Mouse (Mus musculus) limb, embryonic 10.5 days (tissue): Measurements from ENCODE around the gene S1pr5. TPM values are rescaled to one million over a fixed set of nuclear protein-coding genes. Genes with fewer than 3 reads are reported as not detected.
"Not testable (repeated sequence)": the region's sequence is repeated elsewhere in the genome, so short reads cannot be mapped to it uniquely, and the experiment has no call there.

Experiments used
- DNase-seq: peaks from one replicate; pipeline ENCODE4 v3.0.0-alpha.2; 2017; ENCODE audit warnings: low spot score
- H3K27ac ChIP-seq: fragments of 300-500 bp; sonication (generic); 2 replicates; pipeline ENCODE4 v1.5.1; 2016; ENCODE audit warnings: mild to moderate bottlenecking
- H3K27me3 ChIP-seq: fragments of 300-500 bp; sonication (generic); 2 replicates; pipeline ENCODE4 v1.6.1; 2016; ENCODE audit warnings: low read depth, mild to moderate bottlenecking; ENCODE audit not compliant: poor library complexity, severe bottlenecking
- H3K36me3 ChIP-seq: fragments of 300-500 bp; sonication (generic); 2 replicates; pipeline ENCODE4 v1.6.1; 2016; ENCODE audit warnings: mild to moderate bottlenecking, moderate library complexity
- H3K4me1 ChIP-seq: fragments of 300-500 bp; sonication (generic); 2 replicates; pipeline ENCODE4 v1.6.1; 2016
- H3K4me3 ChIP-seq: fragments of 300-500 bp; sonication (generic); 2 replicates; pipeline ENCODE4 v1.5.1; 2016; ENCODE audit warnings: mild to moderate bottlenecking, moderate library complexity
- H3K9me3 ChIP-seq: fragments of 300-500 bp; sonication (generic); replicated peaks from 2 replicates; pipeline ENCODE4 v1.6.1; 2016; ENCODE audit warnings: mild to moderate bottlenecking
- WGBS: fragments of 180-500 bp; shearing (Covaris S2); methylation state at CpG from one replicate; pipeline ENCODE4 v1.1.7; 2016; 5-methylcytosine and 5-hydroxymethylcytosine counted together
- polyA plus RNA-seq: library from polyadenylated mRNA; unstranded; fragments of >200 nt; fragmentation: Nextera tagmentation; extraction: Ambion mirVana; gene quantifications from 2 replicates; pipeline ENCODE4 v1.2.1, GENCODE M21; 2016

The S1pr5 gene
- polyA plus RNA-seq = 0.15 and 0.33 TPM in 2 replicates

- H3K27me3 ChIP-seq = peaks cover 98% of the 10 kb centered on the region
- no peaks in the 10 kb centered on the region for H3K9me3 ChIP-seq
- peaks cover 44% of the 10 kb centered on the region for H3K4me1 ChIP-seq
- WGBS = 1% methylated on average over 30 of the region's 30 CpGs
- peak; percentile 48 for DNase-seq
- no peaks in the 10 kb centered on the region for H3K36me3 ChIP-seq
- H3K4me3 ChIP-seq = peak within 1 kb of the TSS; percentile 40
- no peak within 1 kb of the TSS for H3K27ac ChIP-seq
Measured at GRCm38 (mm10) chr9:21248326-21248725, at the start of gene S1pr5. Gene S1pr5 (minus strand): TSS chr9:21248443.

GRCm38 (mm10) chr9:21292271-21292670 is 44.0 kb upstream of the S1pr5 start:
- no peak overlapping the region for H3K4me3 ChIP-seq

GRCm38 (mm10) chr9:21291868-21292267 is 43.6 kb upstream of the S1pr5 start:
- WGBS = 20% methylated on average over 7 of the region's 7 CpGs
- not testable (repeated sequence) for H3K9me3 ChIP-seq, H3K36me3 ChIP-seq, H3K27me3 ChIP-seq, DNase-seq
- Histone ChIP-seq H3K4me1 (peaks cover 32% of the 10 kb centered on the region), H3K27ac (peak overlapping the region; percentile 92), H3K4me3 (peak overlapping the region; percentile 81)

More at GRCm38 (mm10) chr9:21292271-21292670, 44.0 kb upstream of the S1pr5 start:
- peak overlapping the region; percentile 19; the same call in 1 of the 2 replicates for H3K27ac ChIP-seq
- peaks cover 4% of the 10 kb centered on the region; the same call in 1 of the 2 replicates for H3K36me3 ChIP-seq
- H3K9me3 ChIP-seq = no peaks in the 10 kb centered on the region
- H3K4me1 ChIP-seq = peaks cover 28% of the 10 kb centered on the region
- WGBS = 90% methylated on average over 3 of the region's 3 CpGs
- no peak for DNase-seq
- no peaks in the 10 kb centered on the region for H3K27me3 ChIP-seq

GRCm38 (mm10) chr9:21291022-21291787 is 43.0 kb upstream of the S1pr5 start, which contains the start of gene Cdkn2d:
Gene Cdkn2d (minus strand): TSS chr9:21291407.
- H3K4me3 ChIP-seq = peak within 1 kb of the TSS; percentile 81
- H3K36me3 ChIP-seq = peaks cover 7% of the 10 kb centered on the region; the same call in 1 of the 2 replicates
- DNase-seq = peak; percentile 99
- H3K27ac ChIP-seq = peak within 1 kb of the TSS; percentile 92
- WGBS = under 1% methylated on average over 51 of the region's 51 CpGs
- H3K4me1 ChIP-seq = peaks cover 39% of the 10 kb centered on the region
- H3K9me3 ChIP-seq = no peaks in the 10 kb centered on the region
- H3K27me3 ChIP-seq = no peaks in the 10 kb centered on the region

- peak overlapping the region; percentile 92 for H3K27ac ChIP-seq
- peaks cover 39% of the 10 kb centered on the region for H3K4me1 ChIP-seq
- peaks cover 11% of the 10 kb centered on the region for H3K36me3 ChIP-seq
- peak overlapping the region; percentile 81 for H3K4me3 ChIP-seq
- no peaks in the 10 kb centered on the region for H3K27me3 ChIP-seq
- under 1% methylated on average over 20 of the region's 20 CpGs for WGBS
- DNase-seq = no peak
- no peaks in the 10 kb centered on the region for H3K9me3 ChIP-seq
Measured at GRCm38 (mm10) chr9:21290589-21290988, 42.3 kb upstream of the S1pr5 start.

- no peak overlapping the region for H3K27ac ChIP-seq
- H3K27me3 ChIP-seq = no peaks in the 10 kb centered on the region
- no peaks in the 10 kb centered on the region for H3K9me3 ChIP-seq
- DNase-seq = no peak
- peaks cover 24% of the 10 kb centered on the region for H3K36me3 ChIP-seq
- 88% methylated on average over 2 of the region's 2 CpGs for WGBS
- H3K4me3 ChIP-seq = no peak overlapping the region
- H3K4me1 ChIP-seq = peaks cover 39% of the 10 kb centered on the region
Measured at GRCm38 (mm10) chr9:21289337-21289671, 41.1 kb upstream of the S1pr5 start.

GRCm38 (mm10) chr9:21288404-21289336 is 40.4 kb upstream of the S1pr5 start:
- peak overlapping the region; percentile 84 for H3K27ac ChIP-seq
- H3K4me1 ChIP-seq = peaks cover 39% of the 10 kb centered on the region
- DNase-seq = no peak
- H3K9me3 ChIP-seq = no peaks in the 10 kb centered on the region
- peaks cover 30% of the 10 kb centered on the region for H3K36me3 ChIP-seq
- WGBS = 76% methylated on average over 13 of the region's 13 CpGs
- H3K27me3 ChIP-seq = no peaks in the 10 kb centered on the region
- H3K4me3 ChIP-seq = peak overlapping the region; percentile 86

GRCm38 (mm10) chr9:21287571-21288402 is 39.5 kb upstream of the S1pr5 start, which contains the start of gene Kri1:
Gene Kri1 (minus strand): TSS chr9:21287969.
- peak within 1 kb of the TSS; percentile 84 for H3K27ac ChIP-seq
- peak; percentile 96 for DNase-seq
- WGBS = under 1% methylated on average over 59 of the region's 59 CpGs

GRCm38 (mm10) chr9:21286753-21287152 is 38.5 kb upstream of the S1pr5 start:
- peaks cover 39% of the 10 kb centered on the region for H3K4me1 ChIP-seq
- no peak for DNase-seq
- H3K36me3 ChIP-seq = peaks cover 47% of the 10 kb centered on the region
- H3K9me3 ChIP-seq = no peaks in the 10 kb centered on the region
- peak overlapping the region; percentile 84; the same call in 1 of the 2 replicates for H3K27ac ChIP-seq
- 82% methylated on average over 3 of the region's 3 CpGs for WGBS
- no peaks in the 10 kb centered on the region for H3K27me3 ChIP-seq
- peak overlapping the region; percentile 86 for H3K4me3 ChIP-seq

More at GRCm38 (mm10) chr9:21287571-21288402, 39.5 kb upstream of the S1pr5 start, which contains the start of gene Kri1:
- Histone ChIP-seq H3K27me3 (no peaks in the 10 kb centered on the region), H3K36me3 (peaks cover 37% of the 10 kb centered on the region), H3K4me1 (peaks cover 39% of the 10 kb centered on the region), H3K9me3 (no peaks in the 10 kb centered on the region), H3K4me3 (peak within 1 kb of the TSS; percentile 86)

- WGBS = 91% methylated on average over 3 of the region's 3 CpGs
- Histone ChIP-seq H3K4me3 (no peak overlapping the region), H3K4me1 (peaks cover 24% of the 10 kb centered on the region), H3K36me3 (peaks cover 72% of the 10 kb centered on the region), H3K9me3 (no peaks in the 10 kb centered on the region), H3K27me3 (no peaks in the 10 kb centered on the region), H3K27ac (no peak overlapping the region)
- no peak for DNase-seq
Measured at GRCm38 (mm10) chr9:21283994-21284393, 35.8 kb upstream of the S1pr5 start.

GRCm38 (mm10) chr9:21283591-21283990 is 35.3 kb upstream of the S1pr5 start:
- no peaks in the 10 kb centered on the region for H3K9me3 ChIP-seq
- no peaks in the 10 kb centered on the region for H3K27me3 ChIP-seq
- no peak for DNase-seq
- WGBS = 92% methylated on average over 5 of the region's 5 CpGs
- peaks cover 20% of the 10 kb centered on the region for H3K4me1 ChIP-seq
- peaks cover 74% of the 10 kb centered on the region for H3K36me3 ChIP-seq
- no peak overlapping the region for H3K4me3 ChIP-seq
- H3K27ac ChIP-seq = no peak overlapping the region

GRCm38 (mm10) chr9:21277776-21278175 is 29.5 kb upstream of the S1pr5 start:
- Histone ChIP-seq H3K27me3 (no peaks in the 10 kb centered on the region), H3K4me1 (no peaks in the 10 kb centered on the region), H3K27ac (no peak overlapping the region), H3K9me3 (no peaks in the 10 kb centered on the region), H3K4me3 (no peak overlapping the region), H3K36me3 (peaks cover 97% of the 10 kb centered on the region)
- 96% methylated on average over 5 of the region's 5 CpGs for WGBS
- DNase-seq = no peak
